Comparison of ENCODE assay signal across 14 mouse cellular contexts in genomic region chr8:90892579-90892919, GRCm38 (mm10).
DNase-seq lines count a peak whose midpoint lies in the region; ATAC-seq and TF ChIP-seq lines count a peak whose summit lies in the region.
"Had no signal": no experiment of that assay in that cellular context is flagged by ENCODE, and none has a peak within 500 bp of the region (broad histone marks: within the 10 kb centered on the region; RNA-seq: fewer than 3 reads in every experiment).

No protein-coding gene starts in this region.

- peak; percentile 30 for DNase-seq in cerebellum, adult 9-11 months
- DNase-seq in cerebellum, adult 9-10 months = no peak
- DNase-seq in stomach, postnatal 0 days (ENCODE audit: low spot score) = peak; percentile 82
- DNase-seq in thymus, postnatal 0 days (ENCODE audit: low spot score) = no peak
- DNase-seq: adrenal gland, postnatal 25 days; cerebellum, postnatal 10 days; gastrocnemius, postnatal 10 days; heart, postnatal 14 days; right cerebral cortex, postnatal 14 days; thymus, adult 2 months had no signal

- H3K27me3 ChIP-seq in megakaryocyte, embryonic 14.5 days (replicated peaks) = no peaks in the 10 kb centered on the region
- no peaks in the 10 kb centered on the region for H3K27me3 ChIP-seq in liver, embryonic 12.5 days (replicated peaks)
- H3K27me3 ChIP-seq in stomach, postnatal 0 days (ENCODE audit: control insufficient read depth, insufficient read depth, low read length) = no peaks in the 10 kb centered on the region

- H3K36me3 ChIP-seq in megakaryocyte, embryonic 14.5 days (replicated peaks; ENCODE audit: low read length) = no peaks in the 10 kb centered on the region
- no peaks in the 10 kb centered on the region for H3K36me3 ChIP-seq in liver, embryonic 12.5 days
- no peaks in the 10 kb centered on the region for H3K36me3 ChIP-seq in stomach, postnatal 0 days (ENCODE audit: control insufficient read depth, insufficient read depth, low read length)

- H3K27ac ChIP-seq in liver, embryonic 12.5 days = no peak overlapping the region
- 0 out of 2 replicates have a peak overlapping the region, but pooled peaks have one; percentile 56 for H3K27ac ChIP-seq in stomach, postnatal 0 days (replicated peaks)

- no peak for TF ChIP-seq EP300 in stomach, postnatal 0 days (optimal IDR thresholded peaks at IDR 0.05)

- peak overlapping the region; percentile 23 for H3K4me3 ChIP-seq in megakaryocyte, embryonic 14.5 days (replicated peaks)
- no peak overlapping the region for H3K4me3 ChIP-seq in liver, embryonic 12.5 days
- H3K4me3 ChIP-seq in stomach, postnatal 0 days (ENCODE audit: low read depth, low read length) = no peak overlapping the region

- H3K4me2 ChIP-seq in liver, embryonic 12.5 days = no peak overlapping the region
- H3K4me2 ChIP-seq in stomach, postnatal 0 days (replicated peaks; ENCODE audit: low read depth) = no peak overlapping the region

- 65% methylated on average over 5 of the region's 5 CpGs for WGBS in liver, embryonic 12.5 days (ENCODE audit: insufficient replicate concordance)
- WGBS in stomach, postnatal 0 days = 62% methylated on average over 5 of the region's 5 CpGs

- H3K4me1 ChIP-seq in megakaryocyte, embryonic 14.5 days = peaks cover 9% of the 10 kb centered on the region
- H3K4me1 ChIP-seq in liver, embryonic 12.5 days = no peaks in the 10 kb centered on the region
- H3K4me1 ChIP-seq in stomach, postnatal 0 days (replicated peaks; ENCODE audit: control insufficient read depth, insufficient read depth) = no peaks in the 10 kb centered on the region

- ATAC-seq in megakaryocyte, adult 5-6 weeks (ENCODE audit: poor library complexity, severe bottlenecking) = no peak
- peak; percentile 58 for ATAC-seq in liver, embryonic 12.5 days
- ATAC-seq in stomach, postnatal 0 days (ENCODE audit: low FRiP score, low TSS enrichment) = peak; percentile 97
- no peak for ATAC-seq in monocyte, adult 5-6 weeks (replicated peaks; ENCODE audit: insufficient number of reproducible peaks, low FRiP score, low TSS enrichment, poor library complexity, severe bottlenecking)

- H3K9ac ChIP-seq in liver, embryonic 12.5 days = no peak overlapping the region
- H3K9ac ChIP-seq in stomach, postnatal 0 days (ENCODE audit: low read length) = no peak overlapping the region

- no peaks in the 10 kb centered on the region for H3K9me3 ChIP-seq in megakaryocyte, embryonic 14.5 days
- no peaks in the 10 kb centered on the region for H3K9me3 ChIP-seq in liver, embryonic 12.5 days (replicated peaks)
- no peaks in the 10 kb centered on the region for H3K9me3 ChIP-seq in stomach, postnatal 0 days (ENCODE audit: control insufficient read depth, low read length)

- TF ChIP-seq CTCF in stomach, postnatal 0 days (IDR thresholded peaks at IDR 0.05; ENCODE audit: low read depth) = no peak

Comparison
In these comparisons a context has a peak if more than half of its experiments do, and no peak if none do; other contexts are left out.
1. DNase-seq: peak in cerebellum, adult 9-11 months (single experiment) and stomach, postnatal 0 days (single experiment); none in cerebellum, adult 9-10 months (single experiment) and thymus, postnatal 0 days (single experiment).
2. ATAC-seq: peak in liver, embryonic 12.5 days (single experiment) and stomach, postnatal 0 days (single experiment); none in megakaryocyte, adult 5-6 weeks (single experiment) and monocyte, adult 5-6 weeks (single experiment).